Mouse (Mus musculus) heart, postnatal 0 days (tissue): ENCODE measurements around the gene Epha2.

Experiments used
- CTCF ChIP-seq: IDR thresholded peaks from 2 replicates; pipeline ENCODE4 v1.5.1; 2016; ENCODE audit warnings: antibody characterized with exemption, control low read depth, low read depth
- EP300 ChIP-seq: IDR thresholded peaks from 2 replicates; pipeline ENCODE4 v1.6.1; 2016; ENCODE audit warnings: antibody characterized with exemption, low read depth

GRCm38 (mm10) chr4:141357811-141358210, 56.8 kb downstream of the Epha2 start:
- no peak for TF ChIP-seq CTCF
- TF ChIP-seq EP300 = no peak
